Mouse (Mus musculus) retina, postnatal 1 day (tissue): ENCODE data around the gene Col11a2.

Experiments used
- DNase-seq: peaks from one replicate; pipeline ENCODE4 v3.0.0-alpha.2; 2012

Gene Col11a2

GRCm38 (mm10) chr17:34107109-34107867, 68.1 kb downstream of the Col11a2 start:
- DNase-seq: no peak

GRCm38 (mm10) chr17:34108460-34108859, 69.2 kb downstream of the Col11a2 start:
- DNase-seq: no peak

- no peak for DNase-seq
Measured at GRCm38 (mm10) chr17:34109038-34109805, 70.0 kb downstream of the Col11a2 start.

- peak; percentile 45 for DNase-seq
Measured at GRCm38 (mm10) chr17:34109806-34110195, 70.6 kb downstream of the Col11a2 start.

- DNase-seq: no peak
Measured at GRCm38 (mm10) chr17:34110309-34110708, 71.1 kb downstream of the Col11a2 start.

GRCm38 (mm10) chr17:34114114-34114513, 74.9 kb downstream of the Col11a2 start:
- DNase-seq: no peak
